Mouse (Mus musculus): Measurements from ENCODE around the gene Ndufa10. TPM values are rescaled to one million over a fixed set of nuclear protein-coding genes. Genes with fewer than 3 reads are reported as not detected.

Gene Ndufa10
- 100 to 1,000 TPM; 201 to 223 TPM for polyA plus RNA-seq (2017; shearing (Covaris generic))

DNA sequence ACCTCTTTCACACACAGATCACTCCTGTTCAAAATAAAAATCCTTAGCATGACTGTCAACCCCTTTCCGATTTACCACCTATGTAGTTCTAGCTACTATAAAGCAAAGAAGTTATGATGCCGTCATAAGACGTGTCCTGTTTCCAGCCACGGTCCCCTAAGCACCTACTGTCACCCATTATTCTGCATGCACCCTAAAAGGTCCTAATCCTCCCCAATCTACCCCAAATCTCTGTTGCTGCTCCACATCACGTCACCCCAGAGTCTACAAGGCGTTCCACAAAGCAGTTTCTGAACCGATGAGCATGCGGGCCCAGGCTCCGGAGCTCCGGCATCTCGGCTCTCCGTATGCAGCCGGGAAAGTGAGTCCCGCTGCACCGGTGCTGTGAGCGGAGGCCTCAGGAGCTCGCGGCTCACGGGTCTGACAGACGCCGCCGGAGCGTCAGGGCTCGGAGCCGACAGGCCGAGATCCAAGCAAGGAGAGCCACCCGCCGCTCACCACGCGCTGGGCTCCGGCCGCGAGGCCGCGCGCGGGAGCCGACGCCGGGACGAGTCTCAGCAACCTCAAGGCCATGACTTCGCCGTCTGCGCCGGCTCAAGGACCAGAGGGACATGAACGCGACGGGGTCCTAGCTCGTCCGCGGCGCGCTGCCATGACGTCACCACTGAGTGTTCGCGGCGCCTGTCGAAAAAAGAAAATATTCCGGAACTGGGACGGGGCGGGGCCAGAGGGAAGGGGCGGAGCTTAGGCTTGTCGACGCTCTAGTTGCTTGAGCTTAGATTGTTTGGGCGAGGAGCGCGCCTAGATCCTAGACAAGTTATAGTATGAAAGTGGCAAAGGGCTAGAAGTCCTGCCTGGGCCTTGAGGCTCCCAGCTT lies at the start of gene Ndufa10:
TSS of gene Ndufa10 (minus strand) at position 696 of the 877 bp plus-strand sequence.

DNA sequence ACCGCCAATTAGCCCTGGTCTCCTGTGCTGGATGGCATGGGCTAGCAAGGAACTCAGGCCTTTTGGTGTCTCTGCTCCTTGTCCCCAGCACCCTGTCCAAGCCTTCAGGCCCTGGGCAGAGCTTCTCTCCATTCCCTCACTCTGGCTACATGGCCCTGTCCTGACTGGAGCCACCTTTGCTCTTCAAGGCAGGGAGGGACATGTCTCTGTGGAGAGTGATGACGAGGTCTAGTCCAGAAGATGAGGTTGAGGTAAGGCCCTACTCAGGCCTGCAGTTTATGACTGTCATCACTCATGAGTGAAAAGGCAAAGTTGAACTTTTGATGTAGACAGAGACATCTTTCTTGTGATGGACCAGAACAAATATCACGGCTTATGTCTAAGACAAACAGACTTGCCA lies 44.9 kb upstream of the Ndufa10 start, which contains the start of gene Olfr1414:
TSS of gene Olfr1414 (minus strand) at position 101 of the 400 bp plus-strand sequence.

GRCm38 (mm10) chr1:92496001-92496400 lies 22.3 kb upstream of the Ndufa10 start, which contains the start of gene Olfr1415:
Gene Olfr1415, minus strand, starts transcription at chr1:92496101.

GRCm38 (mm10) chr1:92485013-92485412 lies 11.4 kb upstream of the Ndufa10 start, which contains the start of gene Olfr1416:
Gene Olfr1416, minus strand, starts transcription at chr1:92485113.

Other genes starting within 250 kb of the Ndufa10 start
- under 1 TPM in 1 of 2 experiments, not detected in 1; 0.12 TPM for gene Olfr1416, start 11.3 kb upstream of the Ndufa10 start, polyA plus RNA-seq (2017; shearing (Covaris generic))
- gene Olfr1415, start 22.2 kb upstream of the Ndufa10 start, polyA plus RNA-seq (2017; shearing (Covaris generic)): not detected
- gene Olfr1414, start 44.8 kb upstream of the Ndufa10 start, polyA plus RNA-seq (2017; shearing (Covaris generic)): under 1 TPM in 1 of 2 experiments, not detected in 1; 0.12 TPM
- gene Olfr1413, start 97.5 kb upstream of the Ndufa10 start, polyA plus RNA-seq (2017; shearing (Covaris generic)): not detected
- gene Olfr1412, start 111.9 kb upstream of the Ndufa10 start, polyA plus RNA-seq (2017; shearing (Covaris generic)): not detected
- gene Olfr1411, start 120.6 kb upstream of the Ndufa10 start, polyA plus RNA-seq (2017; shearing (Covaris generic)): not detected
- not detected for gene Olfr1410, start 131.9 kb upstream of the Ndufa10 start, polyA plus RNA-seq (2017; shearing (Covaris generic))
- 1 to 10 TPM in 1 of 2 experiments, not detected in 1; 3.3 TPM for gene Olfr12, start 143.9 kb upstream of the Ndufa10 start, polyA plus RNA-seq (2017; shearing (Covaris generic))
- gene Cops9, start 168.1 kb upstream of the Ndufa10 start, polyA plus RNA-seq (2017; shearing (Covaris generic)): 100 to 1,000 TPM; 195 to 201 TPM
- gene Otos, start 175.0 kb upstream of the Ndufa10 start, polyA plus RNA-seq (2017; shearing (Covaris generic)): 1 to 10 TPM in 1 of 2 experiments, under 1 TPM in 1; 0.20 to 1.2 TPM